Mouse (Mus musculus): Measurements from ENCODE around the gene Mapkap1. TPM values are rescaled to one million over a fixed set of nuclear protein-coding genes. Genes with fewer than 3 reads are reported as not detected.

Gene Mapkap1
- polyA plus RNA-seq, 1 experiment from 2014 or later = 110 TPM

DNA sequence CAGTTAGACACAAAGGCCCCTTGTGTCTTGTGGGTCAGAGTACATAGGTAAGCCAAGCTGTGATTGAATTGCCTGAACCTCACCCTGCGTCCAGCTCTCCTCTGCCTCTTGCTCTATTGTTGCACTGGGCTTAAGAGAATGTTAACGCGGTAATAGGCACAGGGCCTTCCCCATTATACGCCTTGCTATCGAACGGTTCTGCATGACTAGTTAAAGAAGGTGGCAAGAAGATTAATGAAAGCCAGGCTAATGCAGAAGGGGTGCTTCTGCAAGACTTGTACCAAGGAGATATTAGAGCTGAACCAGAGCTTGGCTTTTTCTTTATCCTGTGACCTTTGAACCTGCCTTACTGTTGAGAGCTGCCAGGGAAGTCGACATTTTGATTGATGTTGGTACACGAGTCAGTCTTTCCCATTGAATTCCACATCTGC, 195.6 kb downstream of the Mapkap1 start:
- no peak overlapping the region for H3K9ac ChIP-seq
- no peak overlapping the region for H3K4me2 ChIP-seq
- WGBS = 7% methylated on average over 8 of the region's 8 CpGs
- H3K27ac ChIP-seq = no peak overlapping the region
- 0 out of 2 replicates have a peak, but pooled peaks have one; percentile 20 for ATAC-seq (ENCODE audit: low FRiP score)
- peaks cover 36% of the 10 kb centered on the region for H3K27me3 ChIP-seq
- H3K36me3 ChIP-seq (replicated peaks) = peaks cover 8% of the 10 kb centered on the region
- H3K4me1 ChIP-seq = peaks cover 41% of the 10 kb centered on the region
- no peaks in the 10 kb centered on the region for H3K9me3 ChIP-seq
- H3K4me3 ChIP-seq (replicated peaks) = no peak overlapping the region

DNA sequence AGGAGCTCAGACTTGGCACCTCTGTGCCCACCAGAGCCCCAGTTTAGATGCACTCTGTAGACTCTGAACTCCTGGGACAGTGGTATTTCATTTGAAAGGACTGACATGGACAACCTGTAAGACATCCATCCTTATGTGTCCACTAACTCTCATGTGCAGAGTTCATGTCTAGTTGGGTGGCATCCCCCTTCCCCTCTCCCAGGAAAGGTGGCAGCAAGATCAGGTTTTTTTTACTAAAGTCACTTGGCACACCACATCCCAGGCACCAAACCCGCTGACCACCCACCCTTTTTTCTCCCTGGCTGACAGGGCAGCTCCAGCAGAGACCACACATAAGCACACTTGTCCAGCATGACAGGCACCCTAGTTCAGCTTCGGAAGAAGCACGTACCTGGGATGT, 196.3 kb downstream of the Mapkap1 start:
- peaks cover 29% of the 10 kb centered on the region for H3K27me3 ChIP-seq
- H3K4me1 ChIP-seq = peaks cover 41% of the 10 kb centered on the region
- H3K36me3 ChIP-seq (replicated peaks) = peaks cover 8% of the 10 kb centered on the region
- no peak for ATAC-seq (ENCODE audit: low FRiP score)
- no peak overlapping the region for H3K27ac ChIP-seq
- no peak overlapping the region for H3K9ac ChIP-seq
- no peaks in the 10 kb centered on the region for H3K9me3 ChIP-seq
- 72% methylated on average over 3 of the region's 3 CpGs for whole genome bisulfite sequencing
- H3K4me3 ChIP-seq (replicated peaks) = no peak overlapping the region
- no peak overlapping the region for H3K4me2 ChIP-seq

DNA sequence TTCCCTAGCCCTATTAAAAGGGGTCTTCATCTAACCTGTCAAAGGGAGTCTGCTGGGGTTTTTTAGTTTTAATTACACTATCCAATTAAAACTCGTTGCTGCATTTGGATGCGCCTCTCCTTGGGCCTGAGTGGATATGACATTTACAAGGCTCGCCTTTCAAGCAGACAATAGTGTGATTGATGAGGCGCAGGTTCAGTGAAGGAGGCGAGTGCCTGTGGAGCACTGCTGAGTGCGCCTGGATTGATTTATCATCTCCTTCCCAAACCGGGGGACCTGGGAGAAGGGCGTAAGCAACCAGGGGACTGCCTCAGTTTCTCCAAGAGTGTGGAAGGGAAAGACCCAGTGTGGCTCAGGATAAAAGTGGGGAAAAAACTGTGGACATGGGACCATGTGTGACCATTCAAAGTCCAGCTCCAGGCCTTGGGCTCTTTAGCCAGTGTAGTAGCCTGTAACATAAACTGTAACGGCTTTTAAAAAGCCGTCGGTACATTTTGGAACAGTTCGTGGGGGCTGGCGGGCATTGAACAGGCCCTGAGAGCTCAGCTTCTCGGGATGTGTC, 197.2 kb downstream of the Mapkap1 start:
- no peak overlapping the region for H3K27ac ChIP-seq
- peaks cover 26% of the 10 kb centered on the region for H3K27me3 ChIP-seq
- H3K9ac ChIP-seq = no peak overlapping the region
- H3K4me1 ChIP-seq = peaks cover 41% of the 10 kb centered on the region
- H3K4me3 ChIP-seq (replicated peaks) = no peak overlapping the region
- peaks cover 7% of the 10 kb centered on the region for H3K36me3 ChIP-seq (replicated peaks)
- ATAC-seq (ENCODE audit: low FRiP score) = no peak
- 44% methylated on average over 14 of the region's 14 CpGs for WGBS
- H3K4me2 ChIP-seq = no peak overlapping the region
- no peaks in the 10 kb centered on the region for H3K9me3 ChIP-seq

DNA sequence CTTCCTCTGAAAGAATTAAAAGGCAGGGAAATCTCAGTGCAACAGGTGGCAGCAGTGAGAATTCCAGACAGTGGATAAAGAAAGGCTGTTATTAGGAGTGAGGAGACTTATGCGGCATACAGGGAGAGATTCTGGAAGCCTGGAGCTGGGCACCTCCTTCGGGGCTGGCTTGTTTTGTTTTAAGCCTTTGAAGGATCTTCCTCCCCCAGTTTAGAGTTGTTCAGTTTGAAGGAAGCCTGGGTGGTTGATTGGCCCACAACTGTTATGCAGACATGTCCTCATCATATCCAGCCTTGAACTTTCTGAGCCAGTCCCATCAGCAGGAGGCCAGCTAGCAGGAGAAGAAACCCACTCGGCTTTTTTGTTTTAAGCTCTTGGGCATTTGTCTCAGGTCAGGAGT, 198.5 kb downstream of the Mapkap1 start:
- H3K9ac ChIP-seq = no peak overlapping the region
- no peak for ATAC-seq (ENCODE audit: low FRiP score)
- H3K4me1 ChIP-seq = peaks cover 36% of the 10 kb centered on the region
- no peak overlapping the region for H3K27ac ChIP-seq
- peaks cover 20% of the 10 kb centered on the region; the same call in 1 of the 2 replicates for H3K27me3 ChIP-seq
- H3K9me3 ChIP-seq = no peaks in the 10 kb centered on the region
- H3K36me3 ChIP-seq (replicated peaks) = no peaks in the 10 kb centered on the region
- 62% methylated on average over 3 of the region's 3 CpGs for WGBS
- no peak overlapping the region for H3K4me2 ChIP-seq
- H3K4me3 ChIP-seq (replicated peaks) = no peak overlapping the region

DNA sequence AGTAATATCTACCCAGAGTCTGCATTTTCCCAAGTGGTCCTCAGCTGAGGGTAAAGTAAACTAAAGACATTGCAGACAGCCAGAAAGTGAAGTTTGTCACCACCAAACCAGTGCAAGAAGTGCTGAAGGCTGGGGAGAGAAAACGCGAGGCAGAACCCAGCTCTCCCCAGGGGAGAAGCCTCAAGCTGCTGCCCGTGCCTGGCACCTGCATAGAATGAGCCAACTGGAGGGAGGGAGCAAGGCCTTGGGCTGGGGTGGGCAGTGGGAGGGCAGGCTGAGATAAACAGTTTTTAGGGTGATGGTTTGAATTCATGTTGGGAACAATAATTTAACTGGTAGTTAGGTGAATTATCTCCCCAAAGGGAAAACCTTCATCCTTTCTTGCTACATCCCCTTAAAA, 202.3 kb downstream of the Mapkap1 start:
- Histone ChIP-seq H3K36me3 (replicated peaks) (no peaks in the 10 kb centered on the region), H3K9ac (no peak overlapping the region), H3K4me2 (no peak overlapping the region), H3K27ac (no peak overlapping the region), H3K27me3 (peaks cover 11% of the 10 kb centered on the region; the same call in 1 of the 2 replicates), H3K4me3 (replicated peaks) (no peak overlapping the region), H3K4me1 (peaks cover 4% of the 10 kb centered on the region), H3K9me3 (no peaks in the 10 kb centered on the region)
- 65% methylated on average over 3 of the region's 3 CpGs for WGBS
- no peak for ATAC-seq (ENCODE audit: low FRiP score)

DNA sequence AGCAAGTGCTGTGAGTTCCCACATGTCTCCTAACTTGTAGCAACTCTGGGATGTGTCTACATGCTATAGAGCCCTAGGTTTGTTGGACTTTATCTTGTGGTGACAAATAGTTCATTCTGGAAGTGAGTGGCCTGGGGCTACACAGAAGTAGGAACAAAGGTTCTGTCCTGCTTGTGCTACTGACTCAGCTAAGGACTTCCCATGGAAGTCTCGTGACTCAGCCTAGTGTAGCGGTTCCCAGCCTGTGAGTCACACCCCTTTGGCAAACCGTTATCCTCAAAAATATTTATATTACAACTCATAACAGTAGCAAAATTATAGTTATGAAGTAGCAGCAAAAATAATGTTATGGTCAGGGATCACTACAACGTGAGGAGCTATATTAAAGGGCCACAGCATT, 202.9 kb downstream of the Mapkap1 start:
- Histone ChIP-seq H3K9ac (no peak overlapping the region), H3K27ac (no peak overlapping the region), H3K9me3 (no peaks in the 10 kb centered on the region), H3K4me2 (no peak overlapping the region), H3K27me3 (0 out of 2 replicates have a peak, but pooled peaks cover 7% of the 10 kb centered on the region), H3K4me1 (no peaks in the 10 kb centered on the region), H3K4me3 (replicated peaks) (no peak overlapping the region), H3K36me3 (replicated peaks) (no peaks in the 10 kb centered on the region)
- 94% methylated on average over 4 of the region's 4 CpGs for whole genome bisulfite sequencing
- no peak for ATAC-seq (ENCODE audit: low FRiP score)

DNA sequence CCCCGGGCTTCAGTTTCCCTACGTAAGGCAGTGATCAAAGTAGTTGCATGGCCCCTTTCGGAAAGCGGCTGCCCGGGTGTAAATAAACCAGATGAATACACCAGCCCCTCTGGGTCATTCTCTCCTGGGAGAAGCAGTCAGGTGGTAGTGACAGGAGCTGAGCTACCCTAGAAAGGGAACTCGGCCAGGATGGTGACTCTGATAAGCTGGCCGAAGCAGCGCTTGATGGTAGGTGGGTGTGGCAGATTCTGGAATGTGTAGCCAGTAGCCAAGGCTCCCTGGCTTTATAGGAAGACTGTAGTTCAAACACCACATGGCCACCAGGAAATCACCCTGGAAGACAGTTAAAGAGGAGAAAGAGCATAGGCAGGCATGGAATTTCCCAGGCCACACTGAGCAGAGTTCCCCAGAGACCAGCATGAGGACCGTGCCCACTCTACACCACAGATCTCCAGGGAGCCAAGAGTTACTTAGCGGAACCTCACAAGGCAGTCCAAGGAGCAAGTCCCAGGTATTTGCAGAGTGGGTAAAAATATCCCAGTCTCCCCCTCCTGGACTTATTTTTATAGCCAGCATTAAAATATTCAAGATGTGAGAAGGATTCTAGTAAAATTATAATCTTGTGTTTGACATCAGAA, 214.3 kb downstream of the Mapkap1 start:
- Histone ChIP-seq H3K4me3 (replicated peaks) (no peak overlapping the region), H3K9me3 (no peaks in the 10 kb centered on the region), H3K36me3 (replicated peaks) (peaks cover 10% of the 10 kb centered on the region; the same call in 1 of the 2 replicates), H3K4me1 (no peaks in the 10 kb centered on the region), H3K4me2 (no peak overlapping the region), H3K27ac (no peak overlapping the region), H3K27me3 (no peaks in the 10 kb centered on the region), H3K9ac (no peak overlapping the region)
- ATAC-seq (ENCODE audit: low FRiP score) = no peak
- WGBS = 86% methylated on average over 10 of the region's 10 CpGs

DNA sequence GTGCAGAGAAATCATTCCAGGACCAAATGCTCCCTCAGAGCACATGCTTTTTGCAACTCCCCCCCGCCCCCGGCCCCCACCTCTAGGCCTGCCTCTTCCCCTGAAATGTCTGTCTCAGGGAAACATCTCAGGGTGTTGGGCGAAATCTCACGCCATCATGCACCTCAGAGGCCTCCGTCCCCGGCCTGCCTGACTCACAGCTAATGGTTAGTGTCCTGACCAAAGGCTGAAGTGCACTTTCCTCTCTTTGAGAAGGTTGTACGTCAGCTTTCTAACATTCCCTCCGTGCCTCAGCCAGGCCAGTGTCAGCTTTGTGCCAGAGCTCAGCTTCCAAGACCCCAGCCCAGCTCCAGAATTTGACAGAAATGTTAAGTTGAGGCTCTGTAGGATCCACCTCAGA, 214.9 kb downstream of the Mapkap1 start:
- peaks cover 10% of the 10 kb centered on the region; the same call in 1 of the 2 replicates for H3K36me3 ChIP-seq (replicated peaks)
- H3K4me1 ChIP-seq = no peaks in the 10 kb centered on the region
- no peaks in the 10 kb centered on the region for H3K27me3 ChIP-seq
- H3K9me3 ChIP-seq = no peaks in the 10 kb centered on the region
- H3K9ac ChIP-seq = no peak overlapping the region
- no peak for ATAC-seq (ENCODE audit: low FRiP score)
- H3K4me2 ChIP-seq = no peak overlapping the region
- H3K27ac ChIP-seq = no peak overlapping the region
- no peak overlapping the region for H3K4me3 ChIP-seq (replicated peaks)
- WGBS = 92% methylated on average over 8 of the region's 8 CpGs

DNA sequence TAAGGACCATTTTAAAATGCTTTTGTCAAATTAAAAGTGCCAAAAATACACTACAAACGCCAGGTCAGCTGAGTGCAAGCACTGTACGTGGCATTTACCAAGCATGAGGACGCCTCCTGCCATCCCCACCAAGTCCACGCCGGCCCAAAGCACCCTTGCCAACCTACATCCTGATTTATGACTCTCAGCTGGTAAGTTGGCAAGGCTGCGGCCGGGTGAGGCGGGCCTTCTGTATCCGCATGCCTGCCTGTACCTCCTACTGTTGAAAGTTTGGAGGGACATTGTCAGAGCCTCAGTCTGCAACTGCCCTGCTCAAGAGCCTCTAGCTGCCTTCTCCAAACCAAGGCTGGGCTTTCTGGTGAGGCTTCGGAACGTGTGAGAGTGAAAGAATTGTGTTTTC, 215.9 kb downstream of the Mapkap1 start:
- ATAC-seq (ENCODE audit: low FRiP score) = no peak
- Histone ChIP-seq H3K27ac (no peak overlapping the region), H3K4me3 (replicated peaks) (no peak overlapping the region), H3K4me1 (peaks cover 2% of the 10 kb centered on the region; the same call in 1 of the 2 replicates), H3K9me3 (no peaks in the 10 kb centered on the region), H3K9ac (no peak overlapping the region), H3K36me3 (replicated peaks) (peaks cover 10% of the 10 kb centered on the region; the same call in 1 of the 2 replicates), H3K27me3 (no peaks in the 10 kb centered on the region), H3K4me2 (no peak overlapping the region)
- WGBS = 93% methylated on average over 11 of the region's 11 CpGs

DNA sequence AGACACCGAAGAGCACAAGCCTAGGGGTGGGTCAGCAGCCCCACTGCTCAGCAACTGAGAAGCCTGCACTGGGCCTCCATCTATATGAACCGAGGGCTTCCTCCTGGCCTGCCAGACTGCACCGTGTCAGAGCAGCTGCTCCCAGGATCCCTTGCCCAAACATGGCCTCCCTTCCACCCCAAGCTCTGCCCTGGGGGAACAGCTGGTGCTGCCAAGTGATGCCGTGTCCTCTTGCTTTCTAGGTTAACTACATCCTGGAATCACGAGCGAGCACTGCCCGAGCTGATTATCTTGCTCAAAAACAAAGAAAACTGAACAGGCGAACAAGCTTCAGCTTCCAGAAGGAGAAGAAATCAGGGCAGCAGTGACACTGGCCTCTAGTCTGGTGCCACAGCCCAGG, 216.6 kb downstream of the Mapkap1 start:
- Histone ChIP-seq H3K4me1 (peaks cover 2% of the 10 kb centered on the region; the same call in 1 of the 2 replicates), H3K9ac (no peak overlapping the region), H3K4me3 (replicated peaks) (no peak overlapping the region), H3K4me2 (no peak overlapping the region), H3K36me3 (replicated peaks) (peaks cover 10% of the 10 kb centered on the region; the same call in 1 of the 2 replicates), H3K9me3 (no peaks in the 10 kb centered on the region), H3K27ac (no peak overlapping the region), H3K27me3 (no peaks in the 10 kb centered on the region)
- 88% methylated on average over 8 of the region's 8 CpGs for WGBS
- no peak for ATAC-seq (ENCODE audit: low FRiP score)

DNA sequence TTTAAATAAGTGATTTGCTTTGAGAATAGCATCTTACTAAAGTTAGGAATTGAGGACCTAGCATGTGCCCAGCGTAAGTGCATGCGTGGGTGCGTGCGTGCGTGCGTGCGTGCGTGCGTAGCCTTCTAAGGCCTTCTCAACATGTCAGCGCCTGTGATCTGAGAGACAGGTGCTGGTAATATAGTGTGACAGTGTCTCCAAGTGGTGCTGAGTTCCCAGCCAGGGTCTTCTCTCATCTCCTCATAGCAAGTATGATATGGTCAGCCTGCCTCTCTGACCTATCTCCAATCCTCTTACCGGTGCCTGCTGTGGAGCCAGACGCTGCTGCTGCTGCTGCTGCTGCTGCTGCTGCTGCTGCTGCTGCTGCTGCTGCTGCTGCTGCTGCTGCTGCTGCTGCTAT, 217.5 kb downstream of the Mapkap1 start:
- no peak for ATAC-seq (ENCODE audit: low FRiP score)
- no peaks in the 10 kb centered on the region for H3K9me3 ChIP-seq
- 94% methylated on average over 12 of the region's 12 CpGs for WGBS
- H3K4me3 ChIP-seq (replicated peaks) = no peak overlapping the region
- H3K4me2 ChIP-seq = no peak overlapping the region
- no peak overlapping the region for H3K9ac ChIP-seq
- H3K4me1 ChIP-seq = peaks cover 2% of the 10 kb centered on the region; the same call in 1 of the 2 replicates
- no peaks in the 10 kb centered on the region for H3K27me3 ChIP-seq
- H3K27ac ChIP-seq = no peak overlapping the region
- peaks cover 10% of the 10 kb centered on the region; the same call in 1 of the 2 replicates for H3K36me3 ChIP-seq (replicated peaks)

DNA sequence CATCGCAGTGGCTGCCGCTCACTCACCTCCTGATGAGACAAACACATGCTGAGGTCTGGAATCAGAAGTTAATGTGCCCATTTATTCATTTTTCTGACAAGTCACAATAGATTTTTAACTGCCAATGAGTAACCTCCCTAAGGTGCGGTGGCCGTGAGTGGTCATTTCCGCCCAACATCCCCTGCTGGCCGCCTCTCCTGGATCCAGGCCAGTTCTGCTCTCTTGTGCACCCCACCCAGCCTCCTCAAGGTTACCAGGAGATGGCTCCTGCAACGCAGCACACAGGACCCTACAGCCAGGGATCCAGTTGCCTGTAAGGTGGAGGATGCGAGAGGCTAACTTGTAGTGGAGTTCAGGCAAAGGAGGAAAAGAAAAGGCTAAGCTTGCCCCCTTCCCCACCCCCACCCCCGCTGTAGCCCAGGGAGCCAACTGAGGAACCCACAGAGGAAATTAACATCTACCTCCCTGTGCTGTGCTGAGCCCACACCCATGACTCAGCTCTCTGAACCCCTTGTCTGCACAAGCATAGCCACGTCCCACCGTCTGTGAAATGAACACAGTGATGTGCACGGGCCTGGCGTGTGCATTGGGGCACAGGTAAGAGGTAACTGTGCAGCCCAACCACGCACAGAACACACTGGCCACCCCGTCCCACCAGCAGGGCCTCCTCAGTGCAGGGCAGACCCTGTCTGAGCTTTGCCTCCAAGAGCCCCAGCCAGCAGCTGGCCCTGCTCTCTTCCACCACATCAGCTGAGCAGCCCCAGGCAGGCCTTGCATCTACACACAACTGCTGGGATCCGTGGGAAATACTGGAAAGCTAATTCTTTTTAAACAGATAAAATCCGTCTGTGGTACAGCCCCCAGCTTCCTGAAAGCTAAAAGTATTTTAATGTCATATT, 221.0 kb downstream of the Mapkap1 start:
- WGBS = 80% methylated on average over 17 of the region's 17 CpGs
- no peak for ATAC-seq (ENCODE audit: low FRiP score)
- H3K27ac ChIP-seq = no peak overlapping the region
- peaks cover 5% of the 10 kb centered on the region; the same call in 1 of the 2 replicates for H3K4me1 ChIP-seq
- H3K4me3 ChIP-seq (replicated peaks) = no peak overlapping the region
- no peaks in the 10 kb centered on the region for H3K27me3 ChIP-seq
- no peaks in the 10 kb centered on the region for H3K9me3 ChIP-seq
- peaks cover 10% of the 10 kb centered on the region; the same call in 1 of the 2 replicates for H3K36me3 ChIP-seq (replicated peaks)
- H3K9ac ChIP-seq = no peak overlapping the region
- no peak overlapping the region for H3K4me2 ChIP-seq

All from forebrain, embryonic 12.5 days (tissue).